16 mouse cellular contexts compared by ENCODE assay signal in the genomic region with DNA sequence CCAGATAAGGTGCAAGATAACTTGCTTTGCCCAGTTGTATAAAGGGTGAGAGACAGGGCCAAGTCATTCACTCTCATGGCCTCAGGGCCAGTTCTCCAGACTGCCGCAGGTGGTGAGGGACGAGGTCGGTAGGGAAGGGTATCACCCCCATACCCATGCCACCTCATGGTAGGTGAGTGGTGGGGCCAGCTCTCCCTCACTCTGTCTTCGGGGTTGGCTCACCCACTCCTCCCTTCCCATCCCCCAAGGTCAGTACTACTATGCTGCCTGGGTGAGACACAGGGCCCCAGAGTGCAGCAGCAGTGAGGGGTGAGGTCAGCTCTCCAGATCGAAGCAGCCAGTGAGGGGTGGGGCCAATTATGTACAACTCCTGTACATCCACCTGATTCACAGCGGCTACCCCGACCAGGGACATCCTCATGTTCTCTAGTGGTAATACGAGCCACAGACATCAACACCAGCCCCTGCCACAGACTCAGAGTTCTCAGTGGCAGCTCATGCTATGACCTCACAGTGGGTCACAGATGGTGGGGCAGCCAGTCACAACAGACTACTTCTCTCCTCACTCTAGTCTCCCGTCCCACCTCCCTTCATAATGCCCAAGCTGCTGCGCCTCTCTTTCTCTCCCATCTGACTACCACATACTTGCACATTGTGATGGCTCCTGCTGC.
DNase-seq lines count a peak whose midpoint lies in the region; ATAC-seq lines count a peak whose summit lies in the region.
"Had no signal": no experiment of that assay in that cellular context is flagged by ENCODE, and none has a peak within 500 bp of the region (broad histone marks: within the 10 kb centered on the region; RNA-seq: fewer than 3 reads in every experiment).

No protein-coding gene starts in this region.

- H3K4me1 ChIP-seq in hindbrain, embryonic 15.5 days (replicated peaks) = no peaks in the 10 kb centered on the region
- H3K4me1 ChIP-seq in hindbrain, embryonic 16.5 days (ENCODE audit: control insufficient read depth, insufficient read depth, low read depth, low read length) = no peaks in the 10 kb centered on the region
- H3K4me1 ChIP-seq in lung, embryonic 15.5 days = no peaks in the 10 kb centered on the region
- H3K4me1 ChIP-seq in embryonic facial prominence, embryonic 13.5 days = no peaks in the 10 kb centered on the region
- H3K4me1 ChIP-seq: limb, embryonic 10.5 days had no signal

- H3K9me3 ChIP-seq in hindbrain, embryonic 15.5 days = no peaks in the 10 kb centered on the region
- no peaks in the 10 kb centered on the region for H3K9me3 ChIP-seq in hindbrain, embryonic 16.5 days (ENCODE audit: control insufficient read depth, low read length)
- H3K9me3 ChIP-seq in lung, embryonic 15.5 days = no peaks in the 10 kb centered on the region
- H3K9me3 ChIP-seq in embryonic facial prominence, embryonic 13.5 days = no peaks in the 10 kb centered on the region
- H3K9me3 ChIP-seq: limb, embryonic 10.5 days had no signal

- ATAC-seq in hindbrain, embryonic 15.5 days (ENCODE audit: low FRiP score, low read depth) = 0 out of 2 replicates have a peak, but pooled peaks have one; percentile 19
- no peak for ATAC-seq in hindbrain, embryonic 16.5 days
- ATAC-seq in lung, embryonic 15.5 days (ENCODE audit: borderline replicate concordance, extremely low read depth, low FRiP score, low TSS enrichment) = peak; percentile 27; the same call in 1 of the 2 replicates
- ATAC-seq in embryonic facial prominence, embryonic 13.5 days (ENCODE audit: insufficient number of reproducible peaks, insufficient read depth, low FRiP score, low TSS enrichment, low read depth) = 0 out of 2 replicates have a peak, but pooled peaks have one; percentile 11

- no peaks in the 10 kb centered on the region for H3K27me3 ChIP-seq in hindbrain, embryonic 15.5 days
- H3K27me3 ChIP-seq in hindbrain, embryonic 16.5 days (replicated peaks; ENCODE audit: control insufficient read depth, insufficient read depth, low read length) = no peaks in the 10 kb centered on the region
- no peaks in the 10 kb centered on the region for H3K27me3 ChIP-seq in lung, embryonic 15.5 days
- H3K27me3 ChIP-seq in embryonic facial prominence, embryonic 13.5 days = no peaks in the 10 kb centered on the region

- WGBS in hindbrain, embryonic 15.5 days = 89% methylated on average over 10 of the region's 10 CpGs
- 88% methylated on average over 9 of the region's 10 CpGs for WGBS in hindbrain, embryonic 16.5 days
- WGBS in lung, embryonic 15.5 days = 72% methylated on average over 10 of the region's 10 CpGs
- 76% methylated on average over 10 of the region's 10 CpGs for WGBS in embryonic facial prominence, embryonic 13.5 days

- intact Hi-C loops in heart, postnatal 14 days (cut with DNase I) = no loop called here

- peak; percentile 86 for DNase-seq in heart, adult 11 months
- DNase-seq in heart, postnatal 14 days = no peak
- DNase-seq in lung, postnatal 25 days (ENCODE audit: low spot score) = no peak
- no peak for DNase-seq in thymus, adult 18-20 months
- DNase-seq: cerebellum, adult 9-10 months; gastrocnemius, adult 2 months; heart, adult 18-20 months; kidney, adult 8-10 months; lung, postnatal 10 days had no signal

- no peak overlapping the region for H3K9ac ChIP-seq in hindbrain, embryonic 15.5 days
- H3K9ac ChIP-seq in hindbrain, embryonic 16.5 days (ENCODE audit: low read depth, low read length) = no peak overlapping the region
- no peak overlapping the region for H3K9ac ChIP-seq in lung, embryonic 15.5 days
- H3K9ac ChIP-seq in embryonic facial prominence, embryonic 13.5 days = no peak overlapping the region
- H3K9ac ChIP-seq: liver, embryonic 14.5 days had no signal

- H3K27ac ChIP-seq in hindbrain, embryonic 15.5 days (replicated peaks) = no peak overlapping the region
- no peak overlapping the region for H3K27ac ChIP-seq in hindbrain, embryonic 16.5 days (ENCODE audit: low read depth, low read length)
- no peak overlapping the region for H3K27ac ChIP-seq in lung, embryonic 15.5 days
- H3K27ac ChIP-seq in embryonic facial prominence, embryonic 13.5 days = no peak overlapping the region
- H3K27ac ChIP-seq: gastrocnemius, adult 2 months; left cerebral cortex, adult 2 months; limb, embryonic 10.5 days; liver, embryonic 14.5 days had no signal

- no peak overlapping the region for H3K4me3 ChIP-seq in hindbrain, embryonic 15.5 days
- no peak overlapping the region for H3K4me3 ChIP-seq in hindbrain, embryonic 16.5 days (ENCODE audit: low read length)
- H3K4me3 ChIP-seq in lung, embryonic 15.5 days = no peak overlapping the region
- no peak overlapping the region for H3K4me3 ChIP-seq in embryonic facial prominence, embryonic 13.5 days
- H3K4me3 ChIP-seq: gastrocnemius, adult 2 months; left cerebral cortex, adult 2 months; limb, embryonic 10.5 days had no signal

- no peak overlapping the region for H3K4me2 ChIP-seq in hindbrain, embryonic 15.5 days
- H3K4me2 ChIP-seq in hindbrain, embryonic 16.5 days (ENCODE audit: low read length) = no peak overlapping the region
- H3K4me2 ChIP-seq in lung, embryonic 15.5 days = no peak overlapping the region
- H3K4me2 ChIP-seq in embryonic facial prominence, embryonic 13.5 days = no peak overlapping the region

- no peaks in the 10 kb centered on the region for H3K36me3 ChIP-seq in hindbrain, embryonic 15.5 days
- no peaks in the 10 kb centered on the region for H3K36me3 ChIP-seq in hindbrain, embryonic 16.5 days (ENCODE audit: control insufficient read depth, insufficient read depth, low read length)
- no peaks in the 10 kb centered on the region for H3K36me3 ChIP-seq in lung, embryonic 15.5 days
- no peaks in the 10 kb centered on the region for H3K36me3 ChIP-seq in embryonic facial prominence, embryonic 13.5 days
- H3K36me3 ChIP-seq: limb, embryonic 10.5 days had no signal
